Mouse (Mus musculus): ENCODE measurements around the gene Txndc15.

DNA sequence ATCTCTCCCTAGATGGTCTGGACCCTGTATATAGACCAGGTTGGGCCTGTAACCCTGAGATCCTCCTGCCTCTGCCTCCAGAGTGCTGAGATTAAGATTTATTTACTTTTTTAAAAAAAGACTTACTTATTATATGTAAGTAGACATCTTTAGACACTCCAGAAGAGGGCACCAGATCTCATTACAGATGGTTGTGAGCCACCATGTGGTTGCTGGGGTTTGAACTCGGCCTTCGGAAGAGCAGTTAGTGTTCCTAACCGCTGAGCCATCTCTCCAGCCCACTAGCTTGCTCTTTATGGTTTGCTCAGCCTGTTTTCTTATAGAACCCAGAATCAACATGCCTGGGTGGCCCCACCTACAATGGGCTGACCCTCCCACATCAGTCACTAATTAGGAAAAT is 1.6 kb upstream of the Txndc15 start:
- no peak for TF ChIP-seq CTCF (IDR thresholded peaks at IDR 0.05; ENCODE audit: insufficient read depth, low read length)
- TF ChIP-seq POLR2A (IDR thresholded peaks at IDR 0.05; ENCODE audit: borderline replicate concordance, extremely low read depth, low read depth, low read length): no peak

All from lung, adult 2 months (tissue).